13 mouse cellular contexts compared by ENCODE assay signal in genomic region chr10:51257587-51258049, GRCm38 (mm10).
DNase-seq lines count a peak whose midpoint lies in the region; ATAC-seq and TF ChIP-seq lines count a peak whose summit lies in the region.
"Had no signal": no experiment of that assay in that cellular context is flagged by ENCODE, and none has a peak within 500 bp of the region (broad histone marks: within the 10 kb centered on the region; RNA-seq: fewer than 3 reads in every experiment).

No protein-coding gene starts in this region.

- no peak for TF ChIP-seq CTCF in forebrain, postnatal 0 days (IDR thresholded peaks at IDR 0.05; ENCODE audit: low read depth)

- peaks cover 40% of the 10 kb centered on the region for H3K27me3 ChIP-seq in embryonic facial prominence, embryonic 10.5 days (replicated peaks; ENCODE audit: low read depth, poor library complexity, severe bottlenecking)
- H3K27me3 ChIP-seq in forebrain, postnatal 0 days (ENCODE audit: insufficient read depth, low read length) = no peaks in the 10 kb centered on the region
- peaks cover 31% of the 10 kb centered on the region for H3K27me3 ChIP-seq in midbrain, embryonic 12.5 days

- peak; percentile 80 for DNase-seq in Muller cell, postnatal 12 days (ENCODE audit: inconsistent ontology term)
- peak; percentile 11 for DNase-seq in embryonic facial prominence, embryonic 10.5 days (ENCODE audit: low spot score)
- no peak for DNase-seq in forebrain, postnatal 0 days
- no peak for DNase-seq in heart, adult 9 months (ENCODE audit: low spot score in 2 of 2)
- no peak for DNase-seq in ovary, postnatal 36 days (ENCODE audit: low spot score)
- no peak for DNase-seq in adrenal gland, adult (ENCODE audit: inconsistent age in 2 of 2, low spot score in 1 of 2)
- DNase-seq: adrenal gland, postnatal 25 days; kidney, adult 2 months; liver, postnatal 0 days; spleen, adult 18-20 months had no signal

- no peaks in the 10 kb centered on the region for H3K36me3 ChIP-seq in embryonic facial prominence, embryonic 10.5 days (replicated peaks)
- H3K36me3 ChIP-seq in forebrain, postnatal 0 days (ENCODE audit: insufficient read depth) = no peaks in the 10 kb centered on the region
- no peaks in the 10 kb centered on the region for H3K36me3 ChIP-seq in midbrain, embryonic 12.5 days
- H3K36me3 ChIP-seq: heart, embryonic 10.5 days had no signal

- H3K9ac ChIP-seq in forebrain, postnatal 0 days = no peak overlapping the region
- H3K9ac ChIP-seq in midbrain, embryonic 12.5 days (replicated peaks) = no peak overlapping the region
- H3K9ac ChIP-seq: liver, postnatal 0 days had no signal

- H3K4me2 ChIP-seq in forebrain, postnatal 0 days (ENCODE audit: low read depth) = no peak overlapping the region
- no peak overlapping the region for H3K4me2 ChIP-seq in midbrain, embryonic 12.5 days (replicated peaks)

- no peak overlapping the region for H3K4me3 ChIP-seq in embryonic facial prominence, embryonic 10.5 days
- H3K4me3 ChIP-seq in forebrain, postnatal 0 days (ENCODE audit: low read depth, low read length) = no peak overlapping the region
- no peak overlapping the region for H3K4me3 ChIP-seq in midbrain, embryonic 12.5 days
- H3K4me3 ChIP-seq: heart, embryonic 10.5 days had no signal

- 13% methylated on average over 4 of the region's 4 CpGs for WGBS in embryonic facial prominence, embryonic 10.5 days
- 18% methylated on average over 4 of the region's 4 CpGs for WGBS in forebrain, postnatal 0 days
- 11% methylated on average over 4 of the region's 4 CpGs for WGBS in midbrain, embryonic 12.5 days

- no peaks in the 10 kb centered on the region for H3K9me3 ChIP-seq in embryonic facial prominence, embryonic 10.5 days
- H3K9me3 ChIP-seq in forebrain, postnatal 0 days (ENCODE audit: low read length) = no peaks in the 10 kb centered on the region
- H3K9me3 ChIP-seq in midbrain, embryonic 12.5 days = no peaks in the 10 kb centered on the region
- H3K9me3 ChIP-seq: heart, embryonic 10.5 days had no signal

- peak; percentile 16; the same call in 1 of the 2 replicates for ATAC-seq in forebrain, postnatal 0 days
- peak; percentile 96 for ATAC-seq in midbrain, embryonic 12.5 days (ENCODE audit: low FRiP score, low read depth)
- ATAC-seq in CD4-positive, CD25-positive, alpha-beta regulatory T cell, adult 4 months = no peak
- ATAC-seq: liver, postnatal 0 days had no signal

- H3K4me1 ChIP-seq in embryonic facial prominence, embryonic 10.5 days = peaks cover 6% of the 10 kb centered on the region; the same call in 1 of the 2 replicates
- H3K4me1 ChIP-seq in forebrain, postnatal 0 days (ENCODE audit: insufficient read depth) = no peaks in the 10 kb centered on the region
- no peaks in the 10 kb centered on the region; the same call in 1 of the 2 replicates for H3K4me1 ChIP-seq in midbrain, embryonic 12.5 days
- H3K4me1 ChIP-seq: heart, embryonic 10.5 days had no signal

- H3K27ac ChIP-seq in embryonic facial prominence, embryonic 10.5 days (replicated peaks) = no peak overlapping the region
- no peak overlapping the region for H3K27ac ChIP-seq in forebrain, postnatal 0 days (ENCODE audit: low read depth, low read length)
- H3K27ac ChIP-seq in midbrain, embryonic 12.5 days (replicated peaks) = no peak overlapping the region
- H3K27ac ChIP-seq: heart, embryonic 10.5 days had no signal

Comparison
In these comparisons a context has a peak if more than half of its experiments do, and no peak if none do; other contexts are left out.
1. DNase-seq: peak in Muller cell, postnatal 12 days (single experiment) and embryonic facial prominence, embryonic 10.5 days (single experiment); none in forebrain, postnatal 0 days (single experiment), heart, adult 9 months (0 of 2), ovary, postnatal 36 days (single experiment) and adrenal gland, adult (0 of 2).